Mouse (Mus musculus): Measurements from ENCODE around the gene Syt9. TPM values are rescaled to one million over a fixed set of nuclear protein-coding genes. Genes with fewer than 3 reads are reported as not detected.

The Syt9 gene
- polyA plus RNA-seq (2016; fragmentation: Nextera tagmentation; extraction: Ambion mirVana): 4.9 and 5.1 TPM in 2 replicates

DNA sequence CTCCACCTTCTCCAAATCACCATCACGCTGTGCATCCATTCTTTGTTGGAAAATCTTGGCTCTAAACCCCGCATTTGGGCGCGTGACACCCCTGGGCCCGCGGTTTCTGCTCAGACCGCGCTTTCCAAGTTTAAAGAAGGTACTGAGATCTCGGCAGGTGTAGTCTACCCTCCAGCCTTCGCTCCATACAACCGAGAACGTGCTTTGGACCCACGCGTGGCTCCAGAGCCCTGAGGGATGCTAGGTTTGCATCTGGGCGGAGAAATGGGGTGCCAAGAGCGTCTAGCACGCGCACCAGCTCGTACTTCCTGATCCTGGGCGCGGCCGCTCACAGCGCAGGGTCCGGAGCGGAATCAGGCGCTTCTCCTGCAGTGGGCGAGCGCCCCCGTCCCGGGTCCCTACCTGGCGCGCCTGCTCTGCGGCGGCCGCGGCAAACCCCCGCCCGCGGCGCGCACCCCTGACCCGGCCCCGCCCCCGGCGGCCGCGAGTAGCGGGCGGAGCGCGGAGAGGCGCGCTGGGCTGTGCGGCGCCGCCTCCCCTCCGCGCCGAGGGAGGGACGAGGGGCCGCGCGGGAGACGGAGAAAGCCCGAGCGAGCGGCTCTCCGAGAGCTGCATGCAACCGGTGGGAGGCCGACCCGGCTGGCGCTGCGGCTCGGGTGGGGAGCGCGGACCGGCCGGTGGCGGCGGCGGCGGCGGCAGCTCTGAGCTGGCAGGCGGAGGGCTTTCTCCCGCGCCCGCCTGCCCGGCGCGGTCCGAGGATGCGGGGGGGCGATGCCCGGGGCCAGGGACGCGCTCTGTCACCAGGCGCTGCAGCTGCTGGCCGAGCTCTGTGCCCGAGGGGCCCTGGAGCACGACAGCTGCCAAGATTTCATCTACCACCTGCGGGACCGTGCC lies at the start of gene Syt9:
Gene Syt9 (plus strand): TSS at position 497 of the 894 bp plus-strand sequence.
- ATAC-seq (ENCODE audit: low FRiP score, low read depth): peak; percentile 92
- under 1% methylated on average over 67 of the region's 102 CpGs for WGBS
- Histone ChIP-seq H3K4me3 (peak within 1 kb of the TSS; percentile 76), H3K4me2 (replicated peaks) (peak within 1 kb of the TSS; percentile 99), H3K9me3 (no peaks in the 10 kb centered on the region), H3K9ac (replicated peaks) (peak within 1 kb of the TSS; percentile 63), H3K36me3 (no peaks in the 10 kb centered on the region), H3K27me3 (peaks cover 53% of the 10 kb centered on the region), H3K27ac (replicated peaks) (no peak within 1 kb of the TSS), H3K4me1 (peaks cover 5% of the 10 kb centered on the region; the same call in 1 of the 2 replicates)

DNA sequence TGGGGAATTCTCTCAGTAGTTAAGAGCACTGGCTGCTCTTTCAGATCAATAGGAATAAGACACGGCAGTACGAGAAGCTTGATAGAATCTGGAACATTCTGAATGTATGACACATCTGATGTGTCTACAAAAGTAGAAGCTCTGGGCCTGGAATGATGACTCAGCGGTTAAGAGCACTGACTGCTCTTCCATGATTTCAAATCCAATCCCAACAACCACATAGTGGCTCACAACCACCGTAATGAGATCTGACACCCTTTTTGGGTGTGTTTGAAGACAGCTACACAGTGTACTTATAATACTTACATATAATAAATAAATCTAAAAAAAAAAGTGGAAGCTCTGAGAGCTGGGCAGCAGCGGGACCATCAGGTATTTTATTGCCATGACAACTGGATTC lies 31.5 kb upstream of the Syt9 start:
- Histone ChIP-seq H3K4me1 (no peaks in the 10 kb centered on the region), H3K4me2 (replicated peaks) (no peak overlapping the region), H3K9me3 (no peaks in the 10 kb centered on the region), H3K36me3 (no peaks in the 10 kb centered on the region), H3K4me3 (no peak overlapping the region), H3K27me3 (no peaks in the 10 kb centered on the region), H3K9ac (replicated peaks) (no peak overlapping the region), H3K27ac (replicated peaks) (no peak overlapping the region)
- 80% methylated on average over 5 of the region's 5 CpGs for WGBS
- no peak for ATAC-seq (ENCODE audit: low FRiP score, low read depth)

DNA sequence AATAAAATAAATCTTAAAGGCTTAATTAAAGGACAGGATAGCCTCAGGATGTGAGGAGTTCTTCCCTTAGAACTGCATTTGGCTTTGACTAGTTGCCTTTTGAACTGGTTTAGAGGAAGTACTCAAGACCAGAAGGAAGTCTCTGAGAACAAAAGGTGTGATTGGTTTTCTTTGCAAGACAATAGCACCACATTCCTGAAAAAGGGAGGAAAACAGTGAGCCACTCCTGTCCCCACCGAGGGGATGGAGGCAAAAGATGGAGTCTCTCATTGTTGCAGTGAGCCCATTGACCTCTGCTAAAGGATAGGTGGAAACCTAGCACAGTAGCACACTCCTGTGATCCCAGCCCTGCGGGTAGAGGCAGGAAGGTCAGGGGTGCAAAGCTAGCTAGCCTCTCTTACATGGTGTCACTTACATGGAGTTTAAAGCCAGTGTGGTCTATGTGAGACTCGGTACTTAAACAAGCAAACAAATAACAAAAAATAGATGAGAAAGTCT lies 30.9 kb upstream of the Syt9 start:
- H3K4me3 ChIP-seq: no peak overlapping the region
- ATAC-seq (ENCODE audit: low FRiP score, low read depth): no peak

DNA sequence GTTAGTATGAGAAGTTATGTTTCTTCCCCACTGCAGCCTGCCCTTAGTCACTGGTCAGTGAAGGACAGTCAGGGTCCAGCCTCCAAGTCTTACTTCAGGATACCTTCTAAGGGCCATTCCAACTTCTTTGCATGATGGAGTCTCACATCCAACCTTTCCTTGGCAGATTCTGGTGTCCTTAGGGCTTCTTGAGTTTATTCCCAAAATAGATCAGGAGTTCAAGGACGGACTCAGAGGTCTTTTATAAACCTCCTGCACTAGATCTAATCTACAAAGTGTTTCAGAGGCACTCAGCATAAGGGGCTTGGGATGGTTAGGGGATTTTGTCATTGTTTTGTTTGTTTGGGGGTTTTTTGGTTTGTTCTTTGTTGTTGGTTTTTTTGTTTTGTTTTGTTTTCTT lies 30.3 kb upstream of the Syt9 start:
- Histone ChIP-seq H3K4me3 (no peak overlapping the region), H3K9ac (replicated peaks) (no peak overlapping the region), H3K4me1 (no peaks in the 10 kb centered on the region), H3K9me3 (no peaks in the 10 kb centered on the region), H3K4me2 (replicated peaks) (no peak overlapping the region), H3K36me3 (no peaks in the 10 kb centered on the region), H3K27ac (replicated peaks) (no peak overlapping the region), H3K27me3 (no peaks in the 10 kb centered on the region)
- 71% methylated on average over 1 of the region's 1 CpGs for WGBS
- no peak for ATAC-seq (ENCODE audit: low FRiP score, low read depth)

More for the DNA sequence above, 30.9 kb upstream of the Syt9 start:
- Histone ChIP-seq H3K36me3 (no peaks in the 10 kb centered on the region), H3K4me2 (replicated peaks) (no peak overlapping the region), H3K27me3 (no peaks in the 10 kb centered on the region), H3K9ac (replicated peaks) (no peak overlapping the region), H3K27ac (replicated peaks) (no peak overlapping the region), H3K9me3 (no peaks in the 10 kb centered on the region), H3K4me1 (no peaks in the 10 kb centered on the region)
- WGBS: 48% methylated on average over 3 of the region's 3 CpGs

DNA sequence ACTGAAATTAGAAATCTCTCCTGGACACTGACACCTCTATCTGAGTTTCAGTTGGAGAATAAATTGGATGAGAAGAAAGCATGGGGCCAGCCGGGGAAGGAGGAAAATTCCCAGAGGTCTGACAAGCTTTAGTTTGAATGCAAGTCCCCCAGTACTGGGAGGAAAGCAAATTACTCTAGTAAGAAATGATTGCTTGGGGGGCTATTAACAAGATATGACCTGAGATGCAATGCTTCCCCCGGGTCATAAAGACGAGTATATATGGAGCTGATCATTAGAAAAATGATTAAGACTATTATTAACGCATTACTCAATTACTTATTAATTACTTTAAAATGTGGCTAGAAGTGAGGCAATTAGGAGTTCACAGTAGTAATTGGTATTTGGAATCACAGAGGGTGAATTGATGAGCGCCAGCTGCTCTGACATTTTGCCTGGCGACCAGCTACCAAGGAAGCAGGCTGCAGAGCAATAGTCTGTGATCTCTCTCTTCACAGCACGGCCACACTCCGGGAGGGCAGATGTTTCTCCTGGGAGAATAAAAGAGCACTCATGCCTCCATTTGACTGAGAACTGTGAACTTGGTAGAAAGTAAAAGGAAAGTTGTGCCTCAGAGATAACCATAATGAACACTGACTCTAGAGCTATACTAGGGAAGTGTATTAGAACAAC lies 28.9 kb upstream of the Syt9 start:
- no peaks in the 10 kb centered on the region for H3K9me3 ChIP-seq
- H3K4me3 ChIP-seq: no peak overlapping the region
- H3K4me2 ChIP-seq (replicated peaks): no peak overlapping the region
- no peak overlapping the region for H3K27ac ChIP-seq (replicated peaks)
- no peak overlapping the region for H3K9ac ChIP-seq (replicated peaks)
- no peak for ATAC-seq (ENCODE audit: low FRiP score, low read depth)
- H3K36me3 ChIP-seq: no peaks in the 10 kb centered on the region
- no peaks in the 10 kb centered on the region for H3K4me1 ChIP-seq
- 71% methylated on average over 8 of the region's 8 CpGs for WGBS
- no peaks in the 10 kb centered on the region for H3K27me3 ChIP-seq

DNA sequence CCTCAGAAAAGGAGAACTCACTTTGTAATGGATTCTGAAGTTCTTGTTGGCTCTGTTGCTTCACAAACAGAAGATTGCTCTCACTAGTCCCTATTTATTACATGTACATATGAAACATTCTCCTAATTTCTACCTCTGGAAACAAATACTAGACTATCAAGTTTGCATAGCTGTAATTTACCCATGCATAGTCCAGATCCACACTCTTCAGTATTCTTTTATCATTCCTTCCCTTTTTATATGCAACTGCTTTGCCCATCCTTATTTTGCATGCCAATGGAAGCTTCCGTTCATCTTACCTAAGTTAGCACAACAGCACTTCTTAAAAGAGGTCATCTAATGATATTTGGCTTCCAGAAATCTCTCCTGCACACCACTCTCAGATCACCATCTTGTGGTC lies 21.3 kb upstream of the Syt9 start:
- Histone ChIP-seq H3K9ac (replicated peaks) (no peak overlapping the region), H3K9me3 (no peaks in the 10 kb centered on the region), H3K4me2 (replicated peaks) (no peak overlapping the region), H3K36me3 (no peaks in the 10 kb centered on the region), H3K4me1 (no peaks in the 10 kb centered on the region), H3K4me3 (no peak overlapping the region), H3K27ac (replicated peaks) (no peak overlapping the region), H3K27me3 (no peaks in the 10 kb centered on the region)
- WGBS: 75% methylated on average over 1 of the region's 1 CpGs
- ATAC-seq (ENCODE audit: low FRiP score, low read depth): no peak

DNA sequence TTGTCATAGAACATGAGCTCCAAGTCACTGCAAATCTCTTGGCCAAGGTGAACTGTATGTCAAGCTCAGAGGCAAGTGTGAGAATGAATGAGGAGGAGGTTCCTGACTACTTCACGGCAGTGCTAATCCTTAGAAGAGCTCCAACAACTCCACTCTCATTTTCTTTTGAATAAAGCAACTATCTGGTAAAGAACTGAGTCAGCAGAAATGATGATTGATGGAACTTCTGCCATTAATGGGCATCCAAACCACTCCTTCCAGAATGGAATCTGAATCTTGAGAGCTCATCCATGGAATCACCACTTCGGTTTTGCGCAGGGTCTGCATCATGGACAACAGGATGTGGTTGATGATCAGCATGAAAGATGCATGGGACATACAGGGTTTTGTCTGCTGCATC lies 8.4 kb upstream of the Syt9 start:
- no peaks in the 10 kb centered on the region for H3K27me3 ChIP-seq
- WGBS: 92% methylated on average over 3 of the region's 3 CpGs

DNA sequence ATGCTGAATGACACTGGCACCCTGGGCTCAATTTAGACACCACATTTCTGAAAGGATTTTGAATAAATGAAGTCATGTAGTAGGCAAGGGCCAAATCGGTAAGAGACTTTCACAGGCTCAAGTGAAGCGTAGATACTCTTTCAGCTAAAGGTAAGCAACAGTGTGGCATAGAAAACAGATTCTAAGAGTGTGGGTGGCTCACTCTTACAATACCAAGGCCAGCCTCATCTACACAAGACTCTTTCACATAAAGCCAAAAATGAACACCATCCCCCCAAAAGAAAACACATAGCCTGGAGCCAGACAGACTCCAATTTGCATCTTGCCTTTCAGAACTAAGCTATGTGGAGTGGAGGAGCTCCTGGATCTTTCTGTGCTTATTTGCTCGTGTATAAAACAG lies 7.9 kb upstream of the Syt9 start:
- Histone ChIP-seq H3K9me3 (no peaks in the 10 kb centered on the region), H3K9ac (replicated peaks) (no peak overlapping the region), H3K4me3 (no peak overlapping the region), H3K4me2 (replicated peaks) (no peak overlapping the region), H3K36me3 (no peaks in the 10 kb centered on the region), H3K4me1 (no peaks in the 10 kb centered on the region), H3K27ac (replicated peaks) (no peak overlapping the region), H3K27me3 (no peaks in the 10 kb centered on the region)
- ATAC-seq (ENCODE audit: low FRiP score, low read depth): no peak
- 90% methylated on average over 3 of the region's 3 CpGs for WGBS

More for the DNA sequence above, 8.4 kb upstream of the Syt9 start:
- H3K4me3 ChIP-seq: no peak overlapping the region
- H3K36me3 ChIP-seq: no peaks in the 10 kb centered on the region
- no peak for ATAC-seq (ENCODE audit: low FRiP score, low read depth)
- H3K27ac ChIP-seq (replicated peaks): no peak overlapping the region
- no peaks in the 10 kb centered on the region for H3K9me3 ChIP-seq
- H3K4me2 ChIP-seq (replicated peaks): no peak overlapping the region
- H3K9ac ChIP-seq (replicated peaks): no peak overlapping the region
- H3K4me1 ChIP-seq: no peaks in the 10 kb centered on the region

DNA sequence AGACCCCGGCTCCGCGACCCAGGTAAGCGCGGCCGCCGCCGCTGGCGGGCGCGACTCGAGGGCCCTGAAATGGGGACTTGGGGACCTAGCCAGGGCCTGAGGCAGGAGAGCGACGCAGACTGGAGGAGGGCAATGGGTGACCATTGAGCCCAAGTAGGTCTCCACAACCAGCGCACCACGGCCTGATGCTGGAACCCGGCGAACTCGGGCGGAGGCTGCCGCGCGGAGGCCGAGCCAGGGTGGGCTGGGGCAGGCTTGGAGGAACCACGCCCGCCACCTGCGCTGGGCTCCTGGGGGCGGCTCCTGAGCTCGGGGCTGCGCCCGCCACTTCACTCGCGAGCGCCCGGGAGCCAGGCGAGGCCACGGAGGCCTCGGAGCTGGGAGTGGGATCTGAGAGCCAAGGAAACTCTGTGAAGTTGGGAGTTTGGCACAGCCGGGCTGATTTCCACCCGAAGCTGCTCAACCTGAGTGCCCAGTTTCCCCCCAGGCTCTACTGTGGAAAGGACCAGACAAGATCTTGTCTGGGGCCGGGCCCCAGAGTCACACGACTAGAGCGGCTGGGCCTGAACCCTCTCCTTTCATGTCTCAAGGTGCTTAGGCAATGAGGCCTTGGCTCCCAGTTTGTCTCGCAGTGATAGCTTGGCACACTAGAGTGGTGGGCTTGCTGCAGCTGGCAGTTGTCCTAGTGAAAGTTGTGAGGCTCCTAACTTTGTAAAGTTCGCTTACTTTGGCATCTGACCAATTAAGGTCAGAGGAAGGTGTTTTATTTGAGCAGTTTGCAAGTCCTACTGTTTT lies 795 bp downstream of the Syt9 start:
- Histone ChIP-seq H3K9me3 (no peaks in the 10 kb centered on the region), H3K27me3 (peaks cover 53% of the 10 kb centered on the region), H3K4me3 (peak overlapping the region; percentile 76), H3K4me1 (peaks cover 5% of the 10 kb centered on the region; the same call in 1 of the 2 replicates), H3K36me3 (no peaks in the 10 kb centered on the region), H3K9ac (replicated peaks) (peak overlapping the region; percentile 63), H3K4me2 (replicated peaks) (peak overlapping the region; percentile 99), H3K27ac (replicated peaks) (no peak overlapping the region)
- 4% methylated on average over 44 of the region's 45 CpGs for WGBS
- ATAC-seq (ENCODE audit: low FRiP score, low read depth): peak; percentile 62

DNA sequence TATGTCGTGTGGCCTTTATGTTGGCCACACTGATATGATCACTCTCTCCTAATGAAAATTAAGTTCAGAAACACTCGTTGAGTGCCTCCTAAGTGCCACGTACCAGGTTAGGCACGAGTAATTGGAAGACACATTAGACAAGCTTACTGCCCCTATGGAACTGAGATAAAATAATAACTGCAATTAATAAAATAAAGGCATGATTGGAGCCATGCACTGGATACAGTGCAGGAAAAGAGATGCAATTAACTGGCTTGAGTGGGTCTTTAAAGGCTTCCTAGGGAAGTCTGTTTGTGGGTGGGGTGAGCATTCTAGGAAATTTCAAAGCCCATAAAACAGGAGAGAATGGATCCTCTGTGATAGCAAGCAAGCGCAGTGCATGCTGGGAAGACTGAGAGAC lies 10.0 kb downstream of the Syt9 start:
- Histone ChIP-seq H3K9me3 (no peaks in the 10 kb centered on the region), H3K4me3 (no peak overlapping the region), H3K4me2 (replicated peaks) (no peak overlapping the region), H3K9ac (replicated peaks) (no peak overlapping the region), H3K27ac (replicated peaks) (no peak overlapping the region), H3K4me1 (no peaks in the 10 kb centered on the region), H3K36me3 (no peaks in the 10 kb centered on the region), H3K27me3 (no peaks in the 10 kb centered on the region)
- no peak for ATAC-seq (ENCODE audit: low FRiP score, low read depth)
- 93% methylated on average over 5 of the region's 5 CpGs for WGBS

DNA sequence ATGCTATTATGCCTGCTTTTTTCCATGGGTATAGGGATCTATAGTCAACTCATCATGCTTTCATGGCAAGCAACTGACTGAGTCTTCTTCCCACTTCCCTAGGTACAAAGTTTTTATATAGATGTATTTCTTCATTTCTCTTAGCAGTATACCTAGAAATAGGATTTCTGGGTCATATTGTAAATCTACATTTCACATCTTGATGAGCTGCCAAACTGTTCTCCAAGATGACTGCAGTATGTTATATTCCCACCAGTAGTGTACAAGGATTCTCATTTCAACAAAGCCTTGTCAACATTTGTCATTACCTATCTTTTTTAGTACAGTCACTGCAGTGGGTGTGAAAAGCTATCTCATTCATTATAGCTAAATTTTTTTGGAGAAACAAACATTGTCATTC lies 19.1 kb downstream of the Syt9 start:
- Histone ChIP-seq H3K9me3 (no peaks in the 10 kb centered on the region), H3K27ac (replicated peaks) (no peak overlapping the region), H3K4me2 (replicated peaks) (no peak overlapping the region), H3K27me3 (no peaks in the 10 kb centered on the region), H3K4me1 (no peaks in the 10 kb centered on the region), H3K4me3 (no peak overlapping the region), H3K9ac (replicated peaks) (no peak overlapping the region), H3K36me3 (no peaks in the 10 kb centered on the region)
- no peak for ATAC-seq (ENCODE audit: low FRiP score, low read depth)

DNA sequence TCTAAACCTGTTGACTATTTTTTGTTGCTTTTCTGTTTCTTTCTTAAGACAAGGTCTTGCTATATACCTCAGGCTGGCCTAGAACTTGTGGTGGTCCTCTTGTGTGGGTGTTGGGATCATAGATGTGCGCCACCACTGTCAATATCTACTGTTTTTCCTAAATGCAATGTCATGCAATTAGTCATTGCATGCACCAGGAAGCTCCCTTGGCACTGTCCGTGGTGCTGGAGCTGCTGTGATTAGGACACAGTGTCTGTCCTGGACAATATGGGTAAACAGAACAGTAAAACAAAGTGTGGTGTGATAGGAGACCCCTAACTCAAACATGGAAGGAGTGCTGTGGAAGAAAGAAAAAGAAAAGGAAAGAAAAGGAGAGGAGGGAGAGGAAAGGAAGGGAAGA lies 22.2 kb downstream of the Syt9 start:
- Histone ChIP-seq H3K27me3 (no peaks in the 10 kb centered on the region), H3K36me3 (no peaks in the 10 kb centered on the region), H3K27ac (replicated peaks) (no peak overlapping the region), H3K4me1 (no peaks in the 10 kb centered on the region), H3K4me3 (no peak overlapping the region), H3K4me2 (replicated peaks) (no peak overlapping the region), H3K9me3 (no peaks in the 10 kb centered on the region), H3K9ac (replicated peaks) (no peak overlapping the region)
- 64% methylated on average over 2 of the region's 2 CpGs for WGBS
- no peak for ATAC-seq (ENCODE audit: low FRiP score, low read depth)
